In genomic region chr11:32374027-32374589, GRCm38 (mm10) we compare ENCODE assay signal across 19 mouse cellular contexts. TPM values are rescaled to one million over a fixed set of nuclear protein-coding genes. Genes with fewer than 3 reads are reported as not detected.
A peak's percentile ranks its signal among the peaks of the same experiment; 100 is the strongest.
DNase-seq lines count a peak whose midpoint lies in the region; ATAC-seq and TF ChIP-seq lines count a peak whose summit lies in the region.
"Had no signal": no experiment of that assay in that cellular context is flagged by ENCODE, and none has a peak within 500 bp of the region (broad histone marks: within the 10 kb centered on the region; RNA-seq: fewer than 3 reads in every experiment).

No protein-coding gene starts in this region.

- 0 out of 2 replicates have a peak overlapping the region, but pooled peaks have one; percentile 26 for H3K27ac ChIP-seq in forebrain, embryonic 12.5 days
- H3K27ac ChIP-seq in forebrain, embryonic 11.5 days (ENCODE audit: low read depth, low read length), result no peak overlapping the region
- H3K27ac ChIP-seq in forebrain, embryonic 14.5 days (ENCODE audit: low read depth, low read length), result 0 out of 2 replicates have a peak overlapping the region, but pooled peaks have one; percentile 9
- H3K27ac ChIP-seq in hindbrain, embryonic 14.5 days, result peak overlapping the region; percentile 69
- no peak overlapping the region for H3K27ac ChIP-seq in midbrain, postnatal 0 days (ENCODE audit: low read depth, low read length)
- H3K27ac ChIP-seq in kidney, embryonic 15.5 days, result no peak overlapping the region
- H3K27ac ChIP-seq: midbrain, embryonic 12.5 days had no signal

- no peaks in the 10 kb centered on the region for H3K27me3 ChIP-seq in forebrain, embryonic 12.5 days
- H3K27me3 ChIP-seq in forebrain, embryonic 11.5 days (ENCODE audit: control insufficient read depth, insufficient read depth, low read length), result no peaks in the 10 kb centered on the region
- no peaks in the 10 kb centered on the region for H3K27me3 ChIP-seq in forebrain, embryonic 14.5 days (replicated peaks; ENCODE audit: control insufficient read depth, insufficient read depth, low read length)
- no peaks in the 10 kb centered on the region for H3K27me3 ChIP-seq in hindbrain, embryonic 14.5 days (ENCODE audit: control insufficient read depth, insufficient read depth, low read length)
- no peaks in the 10 kb centered on the region for H3K27me3 ChIP-seq in midbrain, postnatal 0 days (ENCODE audit: insufficient read depth, low read length)
- H3K27me3 ChIP-seq in kidney, embryonic 15.5 days, result no peaks in the 10 kb centered on the region
- H3K27me3 ChIP-seq: CH12.LX; heart, embryonic 15.5 days; midbrain, embryonic 12.5 days had no signal

- DNase-seq in forebrain, embryonic 11.5 days (ENCODE audit: low spot score), result no peak
- no peak for DNase-seq in forebrain, embryonic 14.5 days (ENCODE audit: low spot score)
- no peak for DNase-seq in hindbrain, embryonic 14.5 days (ENCODE audit: low spot score)
- peak; percentile 20 for DNase-seq in midbrain, postnatal 0 days (ENCODE audit: low spot score)
- DNase-seq in urinary bladder, postnatal 25 days (ENCODE audit: low spot score), result no peak
- no peak for DNase-seq in urinary bladder, postnatal 36 days (ENCODE audit: low spot score in 2 of 2)
- DNase-seq: adrenal gland, adult 8-10 months; cerebellum, adult 18-20 months; heart, adult 18-20 months; kidney, adult 18-20 months; lung, adult 18-20 months; lung, postnatal 36 days; right cerebral cortex, postnatal 4 days; thymus, postnatal 36 days had no signal

- H3K4me3 ChIP-seq in forebrain, embryonic 12.5 days (replicated peaks), result no peak overlapping the region
- H3K4me3 ChIP-seq in forebrain, embryonic 11.5 days (ENCODE audit: low read depth, low read length), result no peak overlapping the region
- H3K4me3 ChIP-seq in forebrain, embryonic 14.5 days (ENCODE audit: low read depth, low read length), result no peak overlapping the region
- no peak overlapping the region for H3K4me3 ChIP-seq in hindbrain, embryonic 14.5 days (replicated peaks; ENCODE audit: low read length)
- H3K4me3 ChIP-seq in midbrain, postnatal 0 days (ENCODE audit: low read depth, low read length), result no peak overlapping the region
- H3K4me3 ChIP-seq in kidney, embryonic 15.5 days (replicated peaks), result no peak overlapping the region
- H3K4me3 ChIP-seq: heart, embryonic 15.5 days; midbrain, embryonic 12.5 days had no signal

- H3K9ac ChIP-seq in forebrain, embryonic 12.5 days, result no peak overlapping the region
- no peak overlapping the region; the same call in 1 of the 2 replicates for H3K9ac ChIP-seq in forebrain, embryonic 11.5 days (ENCODE audit: low read length)
- no peak overlapping the region for H3K9ac ChIP-seq in forebrain, embryonic 14.5 days (ENCODE audit: low read length)
- no peak overlapping the region for H3K9ac ChIP-seq in hindbrain, embryonic 14.5 days
- no peak overlapping the region for H3K9ac ChIP-seq in midbrain, postnatal 0 days (replicated peaks; ENCODE audit: low read length, poor library complexity, severe bottlenecking)
- no peak overlapping the region for H3K9ac ChIP-seq in kidney, embryonic 15.5 days
- H3K9ac ChIP-seq: heart, embryonic 15.5 days; midbrain, embryonic 12.5 days had no signal

- H3K36me3 ChIP-seq in forebrain, embryonic 12.5 days (replicated peaks), result peaks cover 61% of the 10 kb centered on the region
- H3K36me3 ChIP-seq in forebrain, embryonic 11.5 days (ENCODE audit: control insufficient read depth, insufficient read depth, low read length), result peaks cover 11% of the 10 kb centered on the region; the same call in 1 of the 2 replicates
- peaks cover 42% of the 10 kb centered on the region for H3K36me3 ChIP-seq in forebrain, embryonic 14.5 days (ENCODE audit: control insufficient read depth, insufficient read depth, low read length)
- peaks cover 52% of the 10 kb centered on the region for H3K36me3 ChIP-seq in hindbrain, embryonic 14.5 days (replicated peaks; ENCODE audit: control insufficient read depth, insufficient read depth)
- peaks cover 19% of the 10 kb centered on the region for H3K36me3 ChIP-seq in midbrain, postnatal 0 days (ENCODE audit: insufficient read depth, low read length)
- peaks cover 58% of the 10 kb centered on the region for H3K36me3 ChIP-seq in kidney, embryonic 15.5 days

- no peak for ATAC-seq in forebrain, embryonic 12.5 days (ENCODE audit: low FRiP score)
- no peak for ATAC-seq in forebrain, embryonic 11.5 days (replicated peaks; ENCODE audit: low FRiP score)
- ATAC-seq in forebrain, embryonic 14.5 days, result 0 out of 2 replicates have a peak, but pooled peaks have one; percentile 1
- peak; percentile 43 for ATAC-seq in hindbrain, embryonic 14.5 days (ENCODE audit: low FRiP score)
- 0 out of 2 replicates have a peak, but pooled peaks have one; percentile 15 for ATAC-seq in midbrain, postnatal 0 days (ENCODE audit: low FRiP score)
- no peak for ATAC-seq in kidney, embryonic 15.5 days (replicated peaks; ENCODE audit: low FRiP score)

- no peaks in the 10 kb centered on the region for H3K9me3 ChIP-seq in forebrain, embryonic 12.5 days
- H3K9me3 ChIP-seq in forebrain, embryonic 11.5 days (ENCODE audit: control insufficient read depth, low read length), result no peaks in the 10 kb centered on the region
- H3K9me3 ChIP-seq in forebrain, embryonic 14.5 days (replicated peaks; ENCODE audit: control insufficient read depth, low read length), result no peaks in the 10 kb centered on the region
- H3K9me3 ChIP-seq in hindbrain, embryonic 14.5 days (ENCODE audit: control insufficient read depth, low read length), result no peaks in the 10 kb centered on the region
- H3K9me3 ChIP-seq in midbrain, postnatal 0 days (ENCODE audit: low read length), result no peaks in the 10 kb centered on the region
- H3K9me3 ChIP-seq in kidney, embryonic 15.5 days (replicated peaks), result no peaks in the 10 kb centered on the region
- H3K9me3 ChIP-seq: heart, embryonic 15.5 days; midbrain, embryonic 12.5 days had no signal

- H3K4me2 ChIP-seq in forebrain, embryonic 12.5 days, result no peak overlapping the region
- no peak overlapping the region for H3K4me2 ChIP-seq in forebrain, embryonic 11.5 days (ENCODE audit: low read depth, low read length, severe bottlenecking)
- no peak overlapping the region for H3K4me2 ChIP-seq in forebrain, embryonic 14.5 days (ENCODE audit: low read length)
- H3K4me2 ChIP-seq in hindbrain, embryonic 14.5 days (replicated peaks), result 0 out of 2 replicates have a peak overlapping the region, but pooled peaks have one; percentile 7
- H3K4me2 ChIP-seq in midbrain, postnatal 0 days (ENCODE audit: low read depth, low read length, poor library complexity, severe bottlenecking), result no peak overlapping the region
- H3K4me2 ChIP-seq in kidney, embryonic 15.5 days, result no peak overlapping the region
- H3K4me2 ChIP-seq: heart, embryonic 15.5 days; midbrain, embryonic 12.5 days had no signal

- TF ChIP-seq CTCF in midbrain, postnatal 0 days (IDR thresholded peaks at IDR 0.05), result no peak

- peaks cover 9% of the 10 kb centered on the region for H3K4me1 ChIP-seq in forebrain, embryonic 12.5 days
- H3K4me1 ChIP-seq in forebrain, embryonic 11.5 days (replicated peaks; ENCODE audit: control insufficient read depth, insufficient read depth, low read length), result no peaks in the 10 kb centered on the region
- peaks cover 12% of the 10 kb centered on the region for H3K4me1 ChIP-seq in forebrain, embryonic 14.5 days (ENCODE audit: control insufficient read depth, insufficient read depth, low read length)
- peaks cover 11% of the 10 kb centered on the region for H3K4me1 ChIP-seq in hindbrain, embryonic 14.5 days (replicated peaks; ENCODE audit: control insufficient read depth, insufficient read depth, low read length)
- no peaks in the 10 kb centered on the region for H3K4me1 ChIP-seq in midbrain, postnatal 0 days (ENCODE audit: insufficient read depth, low read length)
- no peaks in the 10 kb centered on the region for H3K4me1 ChIP-seq in kidney, embryonic 15.5 days
- H3K4me1 ChIP-seq: heart, embryonic 15.5 days had no signal

- 80% methylated on average over 9 of the region's 9 CpGs for WGBS in forebrain, embryonic 12.5 days
- 85% methylated on average over 9 of the region's 9 CpGs for WGBS in forebrain, embryonic 11.5 days
- WGBS in forebrain, embryonic 14.5 days, result 62% methylated on average over 9 of the region's 9 CpGs
- WGBS in hindbrain, embryonic 14.5 days, result 67% methylated on average over 9 of the region's 9 CpGs
- WGBS in midbrain, postnatal 0 days, result 73% methylated on average over 9 of the region's 9 CpGs
- WGBS in kidney, embryonic 15.5 days, result 77% methylated on average over 9 of the region's 9 CpGs

RNA-seq across cellular contexts. Expression of gene Sh3pxd2b, which starts 26.5 kb away (rescaled TPM):
- polyA plus RNA-seq in forebrain, embryonic 12.5 days (2016; fragmentation: Nextera tagmentation; extraction: Ambion mirVana), result 25.2 and 26.0 TPM in 2 replicates
- 27.7 and 28.4 TPM in 2 replicates for polyA plus RNA-seq in forebrain, embryonic 11.5 days (2014; fragmentation: Nextera tagmentation; extraction: Ambion mirVana)
- polyA plus RNA-seq in forebrain, embryonic 14.5 days (2014; fragmentation: Nextera tagmentation; extraction: Ambion mirVana), result 13.4 and 17.0 TPM in 2 replicates
- 21.8 and 23.4 TPM in 2 replicates for polyA plus RNA-seq in hindbrain, embryonic 14.5 days (2014; fragmentation: Nextera tagmentation; extraction: Ambion mirVana)
- total RNA-seq in midbrain, postnatal 0 days (2014; rRNA removed), result 46.4 and 47.5 TPM in 2 replicates
- 8.6 and 8.7 TPM in 2 replicates for polyA plus RNA-seq in midbrain, postnatal 0 days (2015; fragmentation: Nextera tagmentation; extraction: Ambion mirVana)
- 18.2 and 21.8 TPM in 2 replicates for polyA plus RNA-seq in kidney, embryonic 15.5 days (2015; fragmentation: Nextera tagmentation; extraction: Ambion mirVana)

Comparison
In these comparisons a context has a peak if more than half of its experiments do, and no peak if none do; other contexts are left out.
1. ATAC-seq: peak in forebrain, embryonic 14.5 days (single experiment), hindbrain, embryonic 14.5 days (single experiment) and midbrain, postnatal 0 days (single experiment); none in forebrain, embryonic 12.5 days (single experiment), forebrain, embryonic 11.5 days (single experiment) and kidney, embryonic 15.5 days (single experiment).
2. H3K27ac ChIP-seq: peak in forebrain, embryonic 12.5 days (single experiment), forebrain, embryonic 14.5 days (single experiment) and hindbrain, embryonic 14.5 days (single experiment); none in forebrain, embryonic 11.5 days (single experiment), midbrain, postnatal 0 days (single experiment) and kidney, embryonic 15.5 days (single experiment).